Mouse (Mus musculus) inflammation-experienced regulatory T-cells, adult 6 months (primary cell): ENCODE measurements around the gene Rgs7bp. TPM values are rescaled to one million over a fixed set of nuclear protein-coding genes. Genes with fewer than 3 reads are reported as not detected.

Experiments used
- ATAC-seq: one replicate; pipeline ENCODE4 v1.8.0; 2017
- polyA plus RNA-seq, 3 experiments: library from polyadenylated mRNA; unstranded; fragments of 100-300 nt; shearing (Covaris generic); gene quantifications; one replicate each; pipeline ENCODE4 v1.2.1; 2017

Rgs7bp gene
- polyA plus RNA-seq, result under 1 TPM in 1 of 3 experiments, not detected in 2; 0.07 TPM

DNA sequence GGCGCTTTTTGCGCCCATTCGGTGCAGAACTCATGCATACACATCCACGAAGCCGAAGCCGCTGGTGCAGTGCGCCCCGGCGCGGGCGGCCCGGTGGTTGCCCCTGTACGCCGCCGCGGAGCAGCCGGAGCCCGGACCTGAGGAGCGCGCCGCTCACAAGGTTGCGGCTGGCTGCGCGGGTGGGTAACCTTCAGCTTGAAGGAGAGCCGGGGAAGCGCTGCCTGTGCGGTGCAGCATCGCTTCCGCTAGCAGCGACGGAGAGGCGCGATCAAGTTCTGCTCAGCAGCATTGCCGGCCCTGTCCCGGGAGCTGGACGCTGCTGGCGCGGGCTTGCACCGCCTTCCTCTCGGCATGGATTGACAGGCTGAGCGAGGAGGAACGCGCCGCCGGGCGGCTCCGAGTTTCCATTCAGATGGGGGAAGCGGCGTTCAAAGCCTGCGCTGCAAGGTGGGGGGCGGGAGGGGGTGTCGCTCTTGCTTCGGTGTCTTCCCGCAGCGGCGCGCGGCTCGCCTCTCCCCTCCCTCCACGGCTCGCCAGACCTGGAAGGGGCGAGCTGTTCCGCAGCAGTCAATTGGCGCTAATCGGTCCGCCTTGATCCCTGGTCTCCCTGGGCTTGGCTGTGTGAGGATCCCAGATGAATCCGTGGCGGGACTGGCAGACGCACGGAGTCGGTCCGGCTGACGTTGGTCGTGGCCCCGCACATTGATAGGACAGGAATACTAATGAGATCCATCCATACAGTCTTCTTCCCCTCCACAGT is at the start of gene Rgs7bp:
Gene Rgs7bp, minus strand, starts transcription at position 750 of the 760 bp plus-strand sequence.
- ATAC-seq, result peak; percentile 35

DNA sequence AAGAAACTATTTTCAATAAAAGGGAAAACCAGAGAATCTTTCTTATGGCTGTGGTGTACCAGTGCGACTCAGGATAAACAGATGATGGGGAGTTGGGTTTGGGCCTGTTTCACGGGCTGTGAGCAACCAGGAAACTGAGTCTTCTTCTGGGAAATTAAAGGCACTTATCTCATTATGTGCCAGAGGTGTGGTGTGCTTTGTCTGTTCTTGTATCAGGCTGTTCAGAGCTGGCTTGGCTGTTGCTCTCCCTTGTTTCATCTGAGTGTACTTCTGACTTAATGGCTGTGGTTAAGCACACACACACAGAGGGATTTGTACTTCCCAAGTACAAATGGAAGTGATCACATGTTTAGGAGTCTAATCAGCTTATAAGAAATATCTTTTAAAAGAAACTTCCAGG is 49.7 kb upstream of the Rgs7bp start:
- ATAC-seq, result no peak

- ATAC-seq, result no peak
Measured at GRCm38 (mm10) chr13:105100705-105101104, 46.0 kb upstream of the Rgs7bp start.

DNA sequence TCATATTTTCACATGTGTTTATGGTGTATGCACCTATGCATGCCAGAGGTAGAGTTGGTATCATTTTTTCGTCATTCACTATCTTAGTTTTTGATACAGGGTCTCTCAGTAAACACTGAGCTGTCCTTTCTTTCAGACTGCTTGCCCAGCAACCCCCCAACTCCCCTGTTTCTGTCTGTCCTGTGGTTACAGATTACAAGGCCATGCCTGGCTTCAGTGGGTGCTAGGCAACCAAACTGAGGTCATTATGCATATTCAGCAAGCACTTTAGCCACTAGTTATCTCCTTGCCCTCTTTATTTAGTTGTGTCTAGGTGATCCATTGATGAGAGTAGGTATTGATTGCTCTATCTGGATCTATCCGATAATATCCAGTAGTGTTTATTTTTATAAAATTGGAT is 41.6 kb upstream of the Rgs7bp start:
- no peak for ATAC-seq

- no peak for ATAC-seq
Measured at GRCm38 (mm10) chr13:105089276-105089675, 34.5 kb upstream of the Rgs7bp start.

DNA sequence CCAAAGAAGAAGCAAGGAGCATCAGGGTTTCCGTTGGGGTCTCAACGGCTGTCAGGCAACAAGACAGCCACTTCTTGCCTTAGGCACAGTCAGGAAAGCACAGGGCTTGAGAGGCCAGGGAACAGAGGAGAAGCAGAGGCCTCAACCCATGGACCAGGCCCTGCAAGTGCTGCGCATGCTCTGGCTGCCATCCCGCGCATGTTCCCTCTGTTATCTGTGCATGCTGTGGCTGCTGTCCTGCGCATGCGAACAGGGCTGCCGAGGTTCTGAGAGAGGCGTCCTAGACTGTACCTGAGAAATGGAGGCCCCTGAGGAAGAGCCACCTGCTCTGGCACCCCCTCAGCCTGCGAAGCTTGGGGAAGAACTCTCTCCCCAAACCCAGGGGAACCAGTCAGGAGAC is 27.1 kb upstream of the Rgs7bp start, which contains the start of gene 4933425L06Rik:
Gene 4933425L06Rik, plus strand, starts transcription at position 261 of the 400 bp plus-strand sequence.
- ATAC-seq, result no peak

- peak; percentile 86 for ATAC-seq
Measured at GRCm38 (mm10) chr13:105066890-105067845, 12.4 kb upstream of the Rgs7bp start.

- ATAC-seq, result no peak
Measured at GRCm38 (mm10) chr13:105066119-105066518, 11.4 kb upstream of the Rgs7bp start.

DNA sequence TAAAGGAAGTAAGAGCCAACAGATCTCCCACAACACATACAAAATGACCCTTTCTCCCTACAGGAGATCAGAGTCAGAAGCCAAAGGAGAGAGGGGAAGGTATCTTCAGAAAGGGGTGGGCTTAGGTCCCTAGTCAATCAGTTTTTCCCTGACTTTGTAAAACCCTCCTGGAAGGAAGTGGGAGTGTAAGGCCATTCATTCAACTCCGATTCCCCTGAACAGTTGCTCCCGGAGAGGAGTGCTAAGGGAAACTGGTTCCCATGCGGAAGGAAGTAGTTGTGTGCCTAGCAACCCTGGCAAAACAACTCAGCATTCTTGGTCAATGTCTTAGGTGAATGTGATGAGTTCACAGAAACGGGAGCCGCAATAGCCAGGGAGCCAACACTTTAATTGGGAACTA is 644 bp upstream of the Rgs7bp start:
- ATAC-seq, result no peak

DNA sequence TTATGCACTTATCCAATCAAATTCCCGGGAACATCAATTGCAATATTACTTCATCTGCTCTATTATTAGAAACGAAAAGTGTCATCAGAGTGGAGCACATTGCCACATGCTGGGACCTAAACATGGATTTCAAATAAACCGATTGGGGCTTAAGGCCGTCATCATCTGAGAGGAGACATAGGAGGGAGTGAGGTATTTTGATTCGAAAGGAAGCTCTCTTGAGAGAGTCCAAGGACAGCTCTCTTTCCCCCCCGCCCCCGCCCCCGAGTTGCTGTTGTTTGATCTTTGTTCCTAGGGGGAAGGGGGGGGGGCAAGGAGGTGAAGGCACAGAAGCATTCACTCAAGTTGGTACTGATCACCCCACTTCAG is 195 bp upstream of the Rgs7bp start:
- peak; percentile 10 for ATAC-seq

DNA sequence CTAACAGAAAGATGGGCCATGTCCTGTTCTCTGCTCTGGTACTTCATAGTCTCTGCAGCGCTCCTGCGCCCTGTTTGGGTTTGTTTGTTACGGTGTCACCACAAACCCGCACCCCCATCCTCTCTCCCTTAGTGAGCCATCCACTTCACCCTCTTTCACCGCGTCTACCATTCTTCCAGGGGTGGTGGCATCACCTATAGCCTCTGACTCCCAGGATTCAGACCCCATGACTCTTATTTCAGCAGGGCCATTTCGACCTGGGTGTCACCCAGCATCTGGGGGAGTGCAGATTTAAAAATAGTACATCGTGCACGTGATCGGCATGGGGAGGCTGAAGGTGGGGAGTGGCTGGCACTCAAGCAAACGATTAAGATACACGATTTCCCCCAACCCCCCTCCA is 1.1 kb downstream of the Rgs7bp start:
- no peak for ATAC-seq

GRCm38 (mm10) chr13:105051432-105051831 is 3.3 kb downstream of the Rgs7bp start:
- ATAC-seq, result no peak

DNA sequence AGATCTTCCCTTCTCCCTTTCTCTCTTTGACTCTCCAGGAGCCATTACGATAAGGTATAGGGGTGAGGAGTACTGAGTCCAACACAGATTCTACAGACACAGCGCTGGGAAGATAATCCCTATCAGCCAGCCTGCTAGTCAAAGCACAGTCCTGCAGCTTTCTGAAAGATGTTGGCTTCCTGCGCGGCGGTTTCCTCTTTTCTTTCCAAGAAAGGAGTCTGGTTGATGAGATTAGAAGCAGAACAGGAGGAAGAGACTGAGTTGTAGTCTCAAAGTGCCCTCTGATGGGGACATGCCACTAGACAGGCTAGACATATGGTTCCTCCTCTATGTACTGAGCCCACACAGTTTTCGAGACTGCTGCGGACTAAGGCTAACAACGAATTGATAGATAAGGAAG is 6.1 kb downstream of the Rgs7bp start:
- no peak for ATAC-seq

DNA sequence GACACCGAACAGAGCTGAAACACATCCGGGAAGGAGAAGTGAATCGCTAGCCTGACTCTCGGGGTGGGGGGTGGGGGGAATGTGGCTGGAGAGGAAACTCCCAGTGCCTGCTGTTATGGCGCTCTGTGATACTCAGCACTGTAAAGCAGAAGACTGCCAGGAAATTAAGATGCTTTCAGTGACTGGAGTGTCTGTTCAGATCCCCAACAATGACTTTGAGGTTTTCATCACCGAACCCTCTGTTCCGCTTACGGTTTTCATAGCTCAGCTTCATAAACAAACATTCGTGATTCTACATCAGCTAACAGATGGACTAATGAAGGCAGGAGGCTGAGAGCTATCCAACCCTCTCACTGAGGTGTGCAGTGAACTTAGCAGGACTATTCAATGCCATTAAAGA is 7.4 kb downstream of the Rgs7bp start:
- ATAC-seq, result no peak

DNA sequence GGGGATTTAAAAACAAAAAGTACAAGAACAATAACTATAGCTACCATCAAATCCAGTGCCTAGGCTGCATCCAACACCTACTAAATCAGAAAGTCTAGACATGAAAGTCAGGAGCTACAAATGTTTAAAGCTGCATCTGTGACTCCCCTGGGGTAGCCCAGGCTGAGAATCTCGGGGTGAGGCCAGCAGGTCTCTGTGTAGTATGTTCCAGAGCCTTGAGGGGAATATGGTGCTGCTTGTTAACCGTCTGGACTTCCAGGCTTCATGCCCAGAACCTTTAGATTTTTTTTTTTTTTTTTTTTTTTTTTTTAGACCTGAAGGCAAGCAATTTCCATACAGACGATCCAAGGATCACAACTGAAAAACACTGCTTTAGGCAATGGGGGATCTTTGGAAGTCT is 10.8 kb downstream of the Rgs7bp start:
- ATAC-seq, result no peak

- no peak for ATAC-seq
Measured at GRCm38 (mm10) chr13:105038334-105038733, 16.4 kb downstream of the Rgs7bp start.

DNA sequence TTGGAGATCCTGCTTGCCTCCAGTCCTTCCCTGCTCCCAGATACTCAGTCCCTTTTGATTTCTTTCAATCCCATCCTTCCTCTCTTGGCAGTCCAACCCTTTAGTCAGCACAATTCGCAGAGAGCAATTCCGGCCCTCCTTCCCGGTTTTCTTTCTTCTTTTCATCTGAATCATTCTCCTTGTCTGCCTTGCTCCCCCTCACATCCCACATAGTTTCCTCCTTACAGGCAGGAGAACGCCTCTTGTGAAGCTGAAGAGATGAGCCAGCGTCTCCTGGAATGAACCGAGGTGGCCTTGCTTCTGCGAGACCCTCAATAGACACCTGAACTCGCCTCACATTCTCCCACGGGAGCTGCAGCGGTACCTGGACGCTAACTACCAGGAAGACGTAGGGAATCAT is 16.9 kb downstream of the Rgs7bp start:
- ATAC-seq, result no peak

GRCm38 (mm10) chr13:105031882-105032281 is 22.8 kb downstream of the Rgs7bp start:
- no peak for ATAC-seq

GRCm38 (mm10) chr13:105028276-105028675 is 26.5 kb downstream of the Rgs7bp start:
- no peak for ATAC-seq

DNA sequence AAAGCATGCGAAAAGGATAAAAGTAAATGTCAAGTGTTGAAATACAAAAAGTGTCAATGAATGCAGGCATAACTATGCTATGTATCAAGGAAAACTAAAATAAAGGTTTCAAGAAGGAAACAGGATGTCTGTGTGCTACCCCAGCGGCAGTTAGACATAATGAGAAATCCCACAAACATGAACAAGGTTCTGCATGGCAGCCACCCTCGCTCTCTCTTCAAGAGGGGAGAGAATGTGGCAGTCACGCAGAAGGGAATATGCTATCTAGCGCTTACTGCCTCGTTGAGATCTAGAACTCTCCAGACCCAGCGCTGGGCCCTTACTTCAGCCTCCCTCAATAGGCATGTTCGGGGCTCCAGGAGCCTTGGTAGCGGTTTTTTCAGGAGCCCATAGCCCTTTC is 38.2 kb downstream of the Rgs7bp start:
- ATAC-seq, result no peak

GRCm38 (mm10) chr13:105015710-105016404 is 38.9 kb downstream of the Rgs7bp start:
- no peak for ATAC-seq

GRCm38 (mm10) chr13:105011300-105011699 is 43.4 kb downstream of the Rgs7bp start:
- no peak for ATAC-seq

- no peak for ATAC-seq
Measured at GRCm38 (mm10) chr13:105008891-105009290, 45.8 kb downstream of the Rgs7bp start.
